Mouse (Mus musculus) intestine, postnatal 0 days (tissue): ENCODE measurements around the gene Nol3. TPM values are rescaled to one million over a fixed set of nuclear protein-coding genes. Genes with fewer than 3 reads are reported as not detected.

Source experiments
- ATAC-seq: fragments of 200-750 bp; cut with Nextera tagmentation; 2 replicates; pipeline ENCODE4 v1.8.0; 2017; ENCODE audit warnings: mild to moderate bottlenecking, moderate TSS enrichment, moderate library complexity
- H3K27ac ChIP-seq: fragments of 300-500 bp; sonication (generic); 2 replicates; pipeline ENCODE4 v1.5.1; 2014; ENCODE audit warnings: mild to moderate bottlenecking, low read depth, low read length, moderate library complexity
- H3K27me3 ChIP-seq: fragments of 300-500 bp; sonication (generic); replicated peaks from 2 replicates; pipeline ENCODE4 v1.6.1; 2014; ENCODE audit warnings: low read length, mixed read lengths; ENCODE audit not compliant: control insufficient read depth, insufficient read depth
- H3K36me3 ChIP-seq: fragments of 300-500 bp; sonication (generic); 2 replicates; pipeline ENCODE4 v1.6.1; 2014; ENCODE audit warnings: mild to moderate bottlenecking, moderate library complexity; ENCODE audit not compliant: control insufficient read depth, insufficient read depth
- H3K4me1 ChIP-seq: fragments of 300-500 bp; sonication (generic); replicated peaks from 2 replicates; pipeline ENCODE4 v1.6.1; 2014; ENCODE audit warnings: antibody characterized with exemption, low read length, mixed read lengths; ENCODE audit not compliant: control insufficient read depth, insufficient read depth
- H3K4me2 ChIP-seq: fragments of 300-500 bp; sonication (generic); replicated peaks from 2 replicates; pipeline ENCODE4 v1.6.1; 2014; ENCODE audit warnings: low read depth, mild to moderate bottlenecking, moderate library complexity
- H3K4me3 ChIP-seq: fragments of 300-500 bp; sonication (generic); 2 replicates; pipeline ENCODE4 v1.5.1; 2014; ENCODE audit warnings: low read depth, low read length
- H3K9ac ChIP-seq: fragments of 300-500 bp; sonication (generic); 2 replicates; pipeline ENCODE4 v1.6.1; 2014; ENCODE audit warnings: mild to moderate bottlenecking, low read depth, low read length
- H3K9me3 ChIP-seq: fragments of 300-500 bp; sonication (generic); 2 replicates; pipeline ENCODE4 v1.6.1; 2016; ENCODE audit warnings: mixed run types; ENCODE audit not compliant: control insufficient read depth
- CTCF ChIP-seq: sonication (generic); IDR thresholded peaks from 2 replicates; pipeline ENCODE4 v1.5.1; 2016; ENCODE audit warnings: low read depth, mild to moderate bottlenecking, control low read depth, antibody characterized with exemption, moderate library complexity
- WGBS: fragments of 180-500 bp; shearing (Covaris S2); extraction: QIAGEN DNeasy Blood & Tissue Kit; methylation state at CpG from one replicate; pipeline ENCODE4 v1.1.7; 2014; 5-methylcytosine and 5-hydroxymethylcytosine counted together
- polyA plus RNA-seq: library from polyadenylated mRNA; unstranded; fragments of >200 nt; fragmentation: Nextera tagmentation; extraction: Ambion mirVana; gene quantifications from 2 replicates; pipeline ENCODE4 v1.2.1, GENCODE M21; 2015

Gene Nol3
- polyA plus RNA-seq, 1 experiment from 2014 or later, result 0.76 TPM

DNA sequence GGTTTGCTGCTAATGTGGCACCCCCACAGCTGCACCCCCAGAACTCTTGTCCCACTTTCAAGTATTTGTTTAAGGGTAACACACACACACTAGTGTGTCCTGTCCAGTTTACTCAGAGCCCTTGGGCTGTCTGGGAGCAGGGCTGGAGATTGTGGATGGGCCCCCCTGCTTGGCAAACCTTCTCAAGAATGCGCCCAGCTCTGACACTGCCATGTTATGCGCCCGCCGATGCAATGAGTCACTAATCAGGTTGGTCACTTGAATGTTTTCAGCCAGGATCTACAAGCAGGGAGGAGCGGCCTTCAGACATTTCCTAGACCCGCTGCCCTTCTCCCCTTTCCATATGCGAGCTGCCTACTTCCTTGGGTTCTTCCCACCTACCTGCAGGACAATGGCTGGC, 16.5 kb downstream of the Nol3 start:
- TF ChIP-seq CTCF, result no peak
- ATAC-seq, result no peak
- Histone ChIP-seq H3K9ac (no peak overlapping the region), H3K9me3 (no peaks in the 10 kb centered on the region), H3K4me1 (peaks cover 13% of the 10 kb centered on the region), H3K4me2 (no peak overlapping the region), H3K4me3 (no peak overlapping the region), H3K27me3 (peaks cover 12% of the 10 kb centered on the region), H3K36me3 (no peaks in the 10 kb centered on the region), H3K27ac (no peak overlapping the region)
- 78% methylated on average over 7 of the region's 7 CpGs for WGBS

GRCm38 (mm10) chr8:105293405-105293804, 17.5 kb downstream of the Nol3 start:
- Histone ChIP-seq H3K27me3 (peaks cover 12% of the 10 kb centered on the region), H3K4me1 (peaks cover 13% of the 10 kb centered on the region), H3K4me2 (no peak overlapping the region), H3K4me3 (no peak overlapping the region), H3K36me3 (no peaks in the 10 kb centered on the region), H3K27ac (no peak overlapping the region), H3K9me3 (no peaks in the 10 kb centered on the region), H3K9ac (no peak overlapping the region)
- 76% methylated on average over 19 of the region's 19 CpGs for WGBS
- no peak for ATAC-seq
- no peak for TF ChIP-seq CTCF

DNA sequence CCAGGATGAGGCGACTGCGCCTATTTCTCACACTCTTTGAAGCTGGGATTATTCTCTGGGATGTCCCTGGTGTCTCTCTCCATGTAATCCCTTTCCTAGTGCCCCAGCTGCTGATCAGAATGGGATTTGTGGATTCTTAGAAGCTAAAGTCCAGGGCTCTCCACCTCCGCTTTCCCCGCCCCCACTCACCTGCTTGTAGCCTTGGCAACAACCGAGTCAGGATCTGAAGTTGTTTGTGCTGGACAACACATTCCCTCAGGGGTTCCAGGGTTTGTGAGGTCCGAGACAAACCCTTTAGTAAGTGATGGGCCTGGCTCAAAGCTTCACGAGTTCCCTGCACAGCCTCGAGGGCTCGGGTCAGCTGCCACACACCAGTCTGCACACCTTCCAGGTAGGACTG, 18.8 kb downstream of the Nol3 start:
- no peak overlapping the region for H3K9ac ChIP-seq
- no peak for ATAC-seq
- no peaks in the 10 kb centered on the region for H3K9me3 ChIP-seq
- peaks cover 11% of the 10 kb centered on the region for H3K27me3 ChIP-seq
- H3K36me3 ChIP-seq, result no peaks in the 10 kb centered on the region
- no peak overlapping the region for H3K27ac ChIP-seq
- peak overlapping the region; percentile 33; the same call in 1 of the 2 replicates for H3K4me2 ChIP-seq
- peaks cover 12% of the 10 kb centered on the region for H3K4me1 ChIP-seq
- TF ChIP-seq CTCF, result no peak
- WGBS, result 67% methylated on average over 9 of the region's 9 CpGs
- H3K4me3 ChIP-seq, result no peak overlapping the region

DNA sequence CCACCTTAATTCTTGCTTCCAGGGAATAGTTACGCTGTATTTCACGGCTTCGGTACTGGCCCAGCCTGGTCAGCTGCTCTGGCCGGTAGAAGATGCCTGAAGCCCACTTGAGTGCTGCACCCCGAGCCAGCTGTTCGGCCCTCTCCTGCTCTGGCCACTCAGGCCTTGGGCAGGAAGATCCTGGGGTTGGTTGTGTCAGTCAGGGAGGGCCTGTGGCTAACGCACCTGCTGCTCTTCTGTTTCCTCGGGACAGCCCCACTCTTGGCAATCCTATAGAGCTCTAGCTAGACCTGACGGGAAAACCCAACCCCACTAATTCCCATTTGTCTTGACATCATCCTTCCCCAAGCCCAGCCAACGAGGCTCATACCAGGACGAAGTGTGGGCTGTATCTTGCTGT, 19.3 kb downstream of the Nol3 start:
- H3K27ac ChIP-seq, result no peak overlapping the region
- 66% methylated on average over 11 of the region's 11 CpGs for WGBS

DNA sequence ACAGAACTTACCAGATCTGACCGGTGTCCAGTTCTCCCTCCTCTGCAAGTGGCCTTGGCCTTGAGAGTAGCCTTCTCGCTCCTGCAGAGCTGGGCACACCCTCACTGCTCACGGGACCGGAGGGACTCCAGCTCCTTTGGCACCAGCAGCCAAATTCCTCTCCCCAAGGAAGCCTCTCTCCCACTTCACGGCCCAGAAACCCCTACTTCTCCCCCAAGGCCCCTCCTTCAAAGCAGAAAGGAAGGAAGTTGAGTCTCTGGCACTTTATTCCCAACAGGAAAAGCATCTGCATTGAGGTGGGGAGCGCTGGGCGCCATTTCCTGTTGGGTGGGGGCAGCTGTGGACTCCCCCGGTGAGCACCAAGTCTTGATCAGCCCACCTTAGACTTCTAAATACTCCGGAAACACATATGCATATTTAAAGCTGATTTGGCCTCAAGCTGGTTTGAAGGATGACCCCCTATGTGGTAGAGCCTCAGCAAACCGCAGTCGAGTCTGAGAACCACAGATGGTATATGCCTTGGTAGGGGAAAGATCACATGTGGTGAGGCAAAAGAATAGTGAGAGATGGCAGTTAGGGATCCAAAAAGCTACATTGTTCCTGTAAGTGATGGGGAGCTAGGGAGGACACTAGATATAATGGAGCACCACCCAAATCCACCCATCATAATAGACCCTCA, 20.1 kb downstream of the Nol3 start, which contains the start of gene Exoc3l:
TSS of gene Exoc3l (minus strand) at position 207 of the 679 bp plus-strand sequence.
- TF ChIP-seq CTCF, result no peak
- peak within 1 kb of the TSS; percentile 85 for H3K4me2 ChIP-seq
- peaks cover 2% of the 10 kb centered on the region; the same call in 1 of the 2 replicates for H3K4me1 ChIP-seq

More for the DNA sequence above, 19.3 kb downstream of the Nol3 start:
- no peak for ATAC-seq
- Histone ChIP-seq H3K36me3 (peaks cover 5% of the 10 kb centered on the region; the same call in 1 of the 2 replicates), H3K4me3 (no peak overlapping the region), H3K27me3 (peaks cover 6% of the 10 kb centered on the region), H3K9me3 (no peaks in the 10 kb centered on the region), H3K4me1 (peaks cover 7% of the 10 kb centered on the region), H3K9ac (no peak overlapping the region), H3K4me2 (peak overlapping the region; percentile 33; the same call in 1 of the 2 replicates)
- TF ChIP-seq CTCF, result no peak

GRCm38 (mm10) chr8:105297511-105298192, 21.7 kb downstream of the Nol3 start, which contains the start of gene E2f4:
E2f4 (plus strand) TSS chr8:105297663.
- Histone ChIP-seq H3K27ac (peak within 1 kb of the TSS; percentile 62), H3K4me1 (peaks cover 2% of the 10 kb centered on the region; the same call in 1 of the 2 replicates), H3K27me3 (no peaks in the 10 kb centered on the region), H3K4me2 (peak within 1 kb of the TSS; percentile 85), H3K4me3 (peak within 1 kb of the TSS; percentile 95), H3K36me3 (peaks cover 24% of the 10 kb centered on the region), H3K9me3 (no peaks in the 10 kb centered on the region), H3K9ac (peak within 1 kb of the TSS; percentile 84)
- ATAC-seq, result peak; percentile 89
- under 1% methylated on average over 56 of the region's 58 CpGs for WGBS
- no peak for TF ChIP-seq CTCF

More for the DNA sequence above, 20.1 kb downstream of the Nol3 start, which contains the start of gene Exoc3l:
- H3K4me3 ChIP-seq, result peak within 1 kb of the TSS; percentile 95
- H3K9ac ChIP-seq, result no peak within 1 kb of the TSS
- no peaks in the 10 kb centered on the region for H3K9me3 ChIP-seq
- 64% methylated on average over 11 of the region's 11 CpGs for WGBS
- peaks cover 12% of the 10 kb centered on the region for H3K36me3 ChIP-seq
- no peaks in the 10 kb centered on the region for H3K27me3 ChIP-seq
- H3K27ac ChIP-seq, result no peak within 1 kb of the TSS
- ATAC-seq, result no peak
